Mouse (Mus musculus): ENCODE measurements around the gene Shoc2.
A peak's percentile ranks its signal among the peaks of the same experiment; 100 is the strongest.
"Not testable (repeated sequence)": the region's sequence is repeated elsewhere in the genome, so short reads cannot be mapped to it uniquely, and the experiment has no call there.

Shoc2 gene

DNA sequence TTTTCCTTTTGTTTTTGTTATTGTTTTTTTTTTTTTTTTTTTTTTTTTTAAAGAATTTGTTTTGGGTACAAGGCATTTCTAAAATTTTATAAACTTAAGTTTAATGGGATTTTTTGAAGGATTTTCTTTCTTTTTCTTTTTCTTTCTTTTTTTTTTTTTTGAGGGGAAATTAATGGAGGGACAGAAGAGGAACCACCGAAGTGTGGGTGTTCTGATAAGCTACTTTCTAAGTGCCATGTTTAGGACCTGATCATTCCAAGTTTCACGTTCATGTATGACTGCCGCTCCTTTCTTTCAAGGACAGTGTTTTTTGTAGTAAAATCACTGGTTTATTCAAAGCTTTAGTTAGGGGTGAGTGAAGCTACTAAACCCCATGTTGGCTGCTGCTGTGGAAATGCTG is 14.9 kb upstream of the Shoc2 start:
- DNase-seq (ENCODE audit: low read depth, low spot score): no peak

DNA sequence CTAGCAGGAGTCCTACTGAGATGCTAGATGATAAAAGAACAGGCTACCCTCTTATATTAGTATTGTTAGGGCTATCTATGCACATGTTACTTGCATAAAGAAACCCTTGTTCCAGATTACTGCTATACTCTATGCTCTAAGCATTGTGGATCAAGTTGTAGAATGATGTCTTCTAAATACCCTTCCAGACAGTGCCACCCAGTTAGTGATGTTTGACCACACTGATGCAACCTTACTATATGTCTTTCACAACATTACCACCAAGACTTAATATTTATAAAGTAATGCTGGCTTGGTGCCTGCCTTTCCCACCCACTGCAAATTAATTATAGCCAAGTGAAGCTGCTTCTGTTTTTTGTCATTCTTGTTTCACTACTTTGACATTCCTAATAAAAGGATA is 11.1 kb upstream of the Shoc2 start:
- no peak for DNase-seq (ENCODE audit: low read depth, low spot score)

DNA sequence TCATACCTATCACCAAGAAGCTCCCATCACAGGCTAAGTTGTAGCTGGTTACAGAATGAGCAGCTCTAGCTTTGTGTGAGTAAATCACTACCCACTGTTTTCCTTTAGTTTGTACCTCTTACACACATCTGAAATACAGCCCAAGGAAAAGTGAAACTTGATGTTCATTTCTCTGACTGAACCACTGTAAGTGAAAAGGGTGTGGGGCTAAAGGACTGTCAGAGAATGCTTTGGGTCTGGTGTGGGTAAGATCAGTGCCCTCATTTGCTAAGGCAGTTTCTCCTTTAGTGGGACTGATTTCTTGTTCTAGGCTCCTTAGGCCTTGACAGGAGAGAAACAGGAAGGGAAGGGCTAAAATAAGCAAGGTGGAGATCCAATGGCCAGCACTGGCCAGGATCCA is 10.1 kb upstream of the Shoc2 start:
- no peak for DNase-seq (ENCODE audit: low read depth, low spot score)

DNA sequence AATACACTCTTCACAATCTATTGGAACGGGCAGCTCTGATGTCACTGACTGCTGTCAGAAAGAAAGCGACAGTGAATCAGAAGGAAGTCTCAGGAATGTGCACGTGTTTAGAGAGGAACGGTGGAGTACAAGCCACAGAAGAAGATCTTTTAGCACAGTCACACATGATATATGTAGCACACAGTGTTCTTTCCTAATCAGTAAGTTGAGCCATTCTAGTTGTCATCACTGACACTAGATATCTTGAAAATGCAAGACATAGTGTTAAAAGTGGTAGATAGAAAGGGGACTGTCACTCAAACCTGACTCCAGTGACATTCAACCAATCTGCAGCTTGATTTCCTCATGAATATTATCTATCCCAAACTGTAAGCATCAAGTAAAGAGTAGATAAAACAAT is 4.6 kb upstream of the Shoc2 start:
- DNase-seq (ENCODE audit: low read depth, low spot score): no peak

DNA sequence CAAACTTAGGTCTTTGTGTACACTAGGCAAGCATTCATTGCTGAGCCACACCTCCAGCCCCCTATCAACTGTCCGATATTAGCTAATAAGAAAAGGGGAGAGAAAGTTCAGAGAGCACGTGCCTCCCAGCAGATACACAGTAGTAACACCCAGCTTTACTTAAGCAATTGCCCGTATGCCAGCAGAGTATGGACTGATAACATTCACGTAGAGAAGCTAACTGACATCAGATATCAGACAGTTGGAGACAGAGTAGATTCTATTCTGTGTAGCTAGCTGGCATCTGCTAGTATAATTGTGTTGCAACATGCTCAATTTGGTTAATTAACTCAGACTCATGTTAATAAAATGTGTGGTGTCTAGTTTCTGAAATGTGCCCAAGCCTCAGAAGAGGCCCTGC is 3.0 kb upstream of the Shoc2 start:
- no peak for DNase-seq (ENCODE audit: low read depth, low spot score)

DNA sequence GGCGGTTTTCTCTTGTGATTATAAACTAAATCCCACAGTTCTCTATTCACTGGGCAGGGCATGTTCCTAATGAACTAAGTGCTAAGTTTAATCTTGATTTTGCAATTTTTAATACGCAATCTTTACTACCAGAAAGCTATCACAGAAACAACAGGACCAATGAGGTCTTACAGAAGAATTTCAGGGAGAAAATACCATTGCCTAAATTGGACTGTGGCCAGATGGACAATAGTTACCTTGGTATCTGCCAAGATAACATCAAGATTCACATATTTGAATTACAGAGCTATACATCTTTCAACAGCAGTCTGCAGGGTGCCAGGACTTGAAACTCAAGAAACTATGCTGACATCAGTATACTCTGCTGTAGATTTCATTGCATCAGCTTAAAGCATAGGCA is 1.8 kb upstream of the Shoc2 start:
- no peak for DNase-seq (ENCODE audit: low read depth, low spot score)

DNA sequence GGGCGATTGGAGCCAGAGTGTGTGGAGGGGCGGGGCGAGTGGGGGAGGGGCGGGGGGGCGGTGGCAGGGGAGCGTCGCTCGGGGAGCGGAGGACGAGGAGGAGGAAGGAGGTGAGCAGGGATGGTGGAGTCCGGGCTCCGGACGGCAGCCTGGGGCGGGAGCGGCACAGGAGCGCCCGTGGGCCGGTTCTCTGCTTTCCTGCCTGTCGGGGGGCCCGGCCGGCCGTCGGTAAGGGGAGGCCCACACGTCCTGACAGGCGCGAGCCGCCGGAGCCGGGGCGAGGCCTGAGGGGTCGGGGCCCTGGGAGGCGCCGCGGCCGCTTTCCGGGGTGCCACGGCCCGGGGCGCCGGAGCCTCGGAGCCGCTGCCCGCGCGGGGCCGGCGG is 672 bp downstream of the Shoc2 start:
- DNase-seq (ENCODE audit: low read depth, low spot score): no peak

DNA sequence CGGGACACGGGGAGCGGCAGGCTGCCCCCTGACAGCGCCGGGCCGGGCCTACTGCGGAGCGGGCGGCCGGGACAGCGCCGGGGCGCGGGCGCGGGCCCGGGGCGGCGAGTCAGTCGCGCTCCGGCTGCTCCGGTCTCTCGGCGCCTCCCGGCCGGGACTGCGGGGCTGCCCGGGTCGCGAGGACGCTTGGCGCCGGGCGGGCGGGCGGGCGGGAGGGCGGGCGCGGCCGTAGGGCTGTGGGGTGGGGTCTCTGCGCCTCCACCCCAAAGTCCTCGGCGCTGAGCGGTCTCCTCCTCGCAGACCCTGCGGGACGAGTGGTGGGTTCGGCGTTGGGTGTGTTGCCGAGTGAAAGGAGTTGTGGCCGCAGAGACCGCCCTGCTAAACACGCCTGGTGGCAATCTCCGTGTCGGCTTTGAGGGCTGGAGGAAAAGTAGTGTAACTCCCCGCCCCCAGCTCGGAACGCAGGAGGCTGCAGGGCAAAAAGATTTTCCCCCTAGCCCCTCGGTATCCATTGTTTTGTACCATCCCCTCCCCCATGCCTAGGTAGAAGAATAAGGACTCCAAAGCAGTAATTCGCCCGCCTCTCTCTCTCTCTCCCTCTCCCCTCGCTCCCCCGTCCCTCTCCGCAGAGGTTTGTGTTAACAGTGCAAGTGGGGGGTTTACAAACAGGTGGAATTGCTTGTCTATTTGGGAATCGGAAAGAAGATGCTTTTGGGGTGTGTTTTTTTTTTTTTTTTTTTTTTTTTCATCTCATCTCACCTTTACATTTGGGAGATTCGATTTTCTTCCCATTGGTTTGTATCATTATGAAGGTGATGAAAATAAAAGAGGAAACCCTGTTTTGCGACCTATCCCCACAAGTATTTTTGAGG is 1.3 kb downstream of the Shoc2 start:
- DNase-seq (ENCODE audit: low read depth, low spot score): peak; percentile 91

DNA sequence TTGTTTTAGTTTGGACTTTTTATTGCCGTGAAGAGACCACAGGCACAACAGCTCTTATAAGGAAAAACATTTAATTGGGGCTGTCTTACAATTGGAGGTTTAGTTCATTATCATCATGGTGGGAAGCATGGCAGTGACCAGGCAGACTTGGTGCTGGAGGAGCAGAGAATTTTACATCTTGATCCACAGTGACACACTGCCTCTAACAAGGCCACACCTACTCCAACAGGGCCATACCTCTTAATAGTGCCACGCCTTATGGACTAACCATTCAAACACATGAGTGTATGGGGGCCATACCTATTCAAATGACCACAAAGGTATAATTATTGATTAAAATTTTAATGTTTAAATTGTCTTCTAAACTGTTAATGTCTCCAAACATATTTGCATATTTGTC is 13.4 kb downstream of the Shoc2 start:
- DNase-seq (ENCODE audit: low read depth, low spot score): no peak

DNA sequence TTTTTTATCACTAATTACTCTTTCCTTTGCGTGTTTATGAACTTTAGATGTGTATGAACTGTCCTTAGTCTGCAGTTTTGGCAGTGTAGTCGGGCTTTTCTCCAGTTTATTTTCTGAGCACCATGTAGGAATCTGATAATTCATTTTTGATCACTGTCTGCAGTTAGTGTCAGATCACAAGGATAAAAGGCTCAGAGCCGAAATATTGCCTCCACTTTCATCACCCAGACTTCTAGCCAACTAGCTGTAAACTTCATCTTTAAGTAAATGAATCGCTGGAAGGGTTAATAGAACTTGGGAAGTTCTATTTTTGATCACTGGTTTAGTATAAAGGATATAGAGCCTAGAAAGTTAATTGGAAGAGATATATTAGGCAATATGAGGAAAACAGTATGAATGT is 18.4 kb downstream of the Shoc2 start:
- DNase-seq (ENCODE audit: low read depth, low spot score): no peak

DNA sequence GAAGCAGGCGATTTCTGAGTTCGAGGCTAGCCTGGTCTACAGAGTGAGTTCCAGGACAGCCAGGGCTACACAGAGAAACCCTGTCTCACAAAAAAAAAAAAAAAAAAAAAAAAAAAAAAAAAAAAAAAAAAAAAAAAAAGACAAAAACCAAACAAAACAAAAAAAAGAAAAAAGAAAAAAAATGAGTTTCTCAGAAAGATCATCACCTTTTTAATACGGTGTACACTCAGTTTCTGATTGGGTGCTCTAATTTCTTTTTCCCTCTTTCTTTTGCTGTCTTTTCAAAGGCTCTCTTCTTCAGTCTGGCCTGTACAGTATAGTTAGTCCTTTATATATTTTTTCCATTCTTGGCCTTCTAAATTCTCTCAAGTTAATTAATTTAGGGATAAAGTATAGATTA is 20.2 kb downstream of the Shoc2 start:
- not testable (repeated sequence) for DNase-seq (ENCODE audit: low read depth, low spot score)

DNA sequence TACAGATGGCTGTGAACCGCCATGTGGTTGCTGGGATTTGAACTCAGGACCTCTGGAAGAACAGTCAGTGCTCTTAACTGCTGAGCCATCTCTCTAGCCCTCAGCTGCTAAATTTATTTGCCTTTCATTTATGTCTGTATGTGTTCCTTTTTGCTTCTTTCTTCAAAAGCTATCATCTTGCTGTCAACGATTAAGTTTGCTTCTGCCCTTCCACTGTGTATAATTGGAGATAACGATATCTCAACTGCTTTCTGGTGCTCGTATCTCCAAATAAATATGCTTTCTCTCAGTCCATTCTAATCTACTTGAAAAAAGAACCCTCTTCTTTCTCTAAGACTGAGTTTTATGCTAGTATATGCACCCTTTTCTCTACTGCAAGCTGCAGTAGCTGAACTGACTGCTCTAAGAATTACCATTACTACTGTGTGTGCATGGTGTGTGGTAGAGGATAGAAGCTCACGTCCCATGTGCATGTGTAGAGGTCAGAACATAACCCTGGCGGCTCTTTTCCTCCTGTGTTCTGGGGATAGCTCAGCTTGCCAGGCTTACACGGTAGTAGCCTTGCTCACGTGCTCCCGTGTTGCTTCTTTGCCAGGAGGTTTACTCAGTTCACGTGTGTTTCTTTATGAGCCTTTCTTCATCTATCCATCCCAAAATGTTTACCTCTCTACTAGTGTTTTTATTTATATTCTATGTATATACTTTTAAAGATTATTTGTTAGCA is 21.0 kb downstream of the Shoc2 start:
- DNase-seq (ENCODE audit: low read depth, low spot score): no peak

DNA sequence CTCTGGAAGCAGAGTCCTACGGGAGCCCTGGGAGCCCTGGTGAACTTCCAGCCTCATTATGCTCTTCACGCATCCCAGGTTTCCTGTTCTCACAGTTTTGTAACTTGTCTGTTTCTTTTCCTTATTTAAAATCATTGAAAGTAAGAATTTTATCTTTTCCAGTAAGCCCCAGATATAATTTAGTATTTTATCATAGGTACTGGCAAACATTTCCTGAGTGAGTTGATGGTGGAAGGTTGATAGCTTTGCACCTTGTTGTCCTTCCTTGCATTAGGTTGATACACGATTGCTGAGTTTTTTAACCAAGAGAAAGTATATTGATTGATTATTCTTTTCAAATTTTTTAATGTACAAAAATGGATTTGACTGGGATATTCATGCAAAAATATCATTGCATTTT is 25.1 kb downstream of the Shoc2 start:
- DNase-seq (ENCODE audit: low read depth, low spot score): no peak

DNA sequence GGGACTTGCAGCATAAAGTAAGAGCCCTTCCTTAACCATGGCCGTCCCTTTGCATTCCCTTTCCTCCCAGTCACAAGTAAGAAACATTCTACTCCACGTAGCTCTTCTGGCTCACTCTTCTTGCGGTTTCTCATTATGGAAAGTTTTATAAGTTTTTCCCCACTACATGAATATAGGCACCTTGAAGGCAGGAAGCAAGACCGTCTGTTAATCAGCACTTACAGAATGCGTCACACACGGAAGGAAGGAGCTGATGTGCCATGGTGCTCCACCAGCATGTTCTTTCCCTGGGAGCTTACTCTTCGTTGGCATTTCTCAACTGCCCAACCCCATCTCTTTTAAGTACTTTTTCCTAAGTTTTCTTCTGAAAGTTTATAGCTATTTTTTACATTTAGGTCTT is 27.8 kb downstream of the Shoc2 start:
- no peak for DNase-seq (ENCODE audit: low read depth, low spot score)

DNA sequence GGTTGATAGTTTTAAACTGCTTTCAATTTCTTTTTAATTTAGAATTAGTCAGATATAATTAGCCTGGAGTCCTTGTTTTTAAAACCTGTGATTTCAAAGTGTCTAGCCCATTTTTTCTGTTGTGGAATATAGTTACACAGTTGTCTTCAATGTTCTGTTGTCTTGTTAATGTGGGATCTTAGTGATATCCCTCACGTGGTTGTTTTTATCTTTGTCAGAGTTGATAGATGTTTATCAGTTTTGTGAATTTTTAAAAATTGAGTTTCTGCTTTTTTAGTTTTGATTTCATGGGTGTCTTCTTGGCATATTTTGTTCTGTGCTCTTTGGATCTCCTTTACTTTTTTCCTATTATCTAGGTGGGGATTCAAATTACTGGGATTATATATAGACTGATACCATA is 29.6 kb downstream of the Shoc2 start:
- DNase-seq (ENCODE audit: low read depth, low spot score): no peak

DNA sequence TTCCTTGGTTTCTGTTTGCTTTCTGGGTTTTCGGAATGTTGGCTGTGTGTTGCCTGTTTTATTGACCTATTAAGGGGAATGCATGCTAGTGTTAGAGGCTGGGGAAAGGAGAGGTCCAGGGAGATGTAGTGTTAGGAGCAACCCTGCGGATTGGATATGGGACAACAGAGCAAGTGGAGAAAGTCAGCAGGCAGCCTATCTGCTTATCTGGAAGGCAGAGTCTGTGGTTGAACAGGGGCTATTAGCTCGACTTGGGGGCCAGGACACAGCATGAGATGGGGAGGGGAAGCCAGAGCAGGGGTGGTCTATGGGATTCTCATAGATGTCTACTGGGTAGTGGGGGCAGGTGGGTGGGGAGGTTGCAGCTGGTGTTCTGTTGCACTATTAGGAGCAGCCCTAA is 37.9 kb downstream of the Shoc2 start:
- no peak for DNase-seq (ENCODE audit: low read depth, low spot score)

DNA sequence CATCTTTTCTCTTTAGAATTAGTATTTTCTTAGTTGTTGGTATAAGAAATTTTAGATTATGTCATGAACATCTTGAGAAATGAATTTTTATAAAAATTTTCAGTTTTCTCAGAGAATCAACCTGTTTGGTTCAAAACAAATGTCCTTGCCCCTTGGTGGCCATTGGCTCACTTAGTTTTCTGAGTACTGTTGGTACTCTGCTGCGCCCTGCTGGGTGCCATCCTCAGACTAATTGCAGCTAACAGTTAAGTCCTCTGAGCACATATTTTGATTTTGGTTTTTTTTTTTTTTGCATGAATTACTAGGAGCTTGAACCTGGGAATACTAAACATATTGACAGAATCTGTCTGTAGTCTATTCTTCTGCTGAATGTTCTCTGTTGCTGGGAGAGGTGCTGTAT is 39.2 kb downstream of the Shoc2 start:
- no peak for DNase-seq (ENCODE audit: low read depth, low spot score)

DNA sequence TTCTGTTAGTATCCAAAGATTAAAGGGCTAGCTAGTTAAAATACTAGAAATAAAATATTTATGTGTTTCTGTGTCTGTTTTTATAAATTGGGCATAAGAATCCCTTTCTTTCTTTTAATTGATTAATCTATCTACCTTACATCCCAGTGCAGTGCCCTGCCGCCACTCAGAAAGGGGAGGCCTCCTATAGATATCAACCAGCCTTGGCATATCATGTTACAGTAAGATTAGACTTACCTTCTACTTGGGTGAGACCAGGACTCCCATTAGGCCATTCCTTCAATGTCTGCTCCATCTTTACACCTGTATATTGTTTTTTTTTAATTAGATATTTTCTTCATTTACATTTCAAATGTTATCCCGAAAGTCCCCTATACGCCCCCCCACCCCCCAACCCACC is 40.5 kb downstream of the Shoc2 start:
- DNase-seq (ENCODE audit: low read depth, low spot score): no peak

DNA sequence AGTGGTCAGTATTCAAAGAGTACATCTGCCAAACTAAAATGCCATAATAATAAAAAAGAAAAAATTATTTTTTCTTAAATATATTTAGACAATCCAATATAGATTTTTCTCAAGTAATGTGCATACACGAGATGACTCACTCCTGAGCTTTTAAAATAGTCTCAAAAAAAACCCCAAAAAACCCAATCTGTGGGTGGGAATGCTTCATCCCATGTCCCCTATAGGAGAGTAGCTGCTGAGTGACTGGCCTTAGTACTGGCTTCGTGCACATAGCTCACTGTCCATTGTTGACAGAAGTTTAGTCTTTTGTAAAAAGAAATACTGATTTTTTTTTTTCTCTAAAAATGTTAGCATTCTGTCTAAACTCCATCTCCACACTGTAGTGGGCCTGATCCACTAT is 46.4 kb downstream of the Shoc2 start:
- no peak for DNase-seq (ENCODE audit: low read depth, low spot score)

DNA sequence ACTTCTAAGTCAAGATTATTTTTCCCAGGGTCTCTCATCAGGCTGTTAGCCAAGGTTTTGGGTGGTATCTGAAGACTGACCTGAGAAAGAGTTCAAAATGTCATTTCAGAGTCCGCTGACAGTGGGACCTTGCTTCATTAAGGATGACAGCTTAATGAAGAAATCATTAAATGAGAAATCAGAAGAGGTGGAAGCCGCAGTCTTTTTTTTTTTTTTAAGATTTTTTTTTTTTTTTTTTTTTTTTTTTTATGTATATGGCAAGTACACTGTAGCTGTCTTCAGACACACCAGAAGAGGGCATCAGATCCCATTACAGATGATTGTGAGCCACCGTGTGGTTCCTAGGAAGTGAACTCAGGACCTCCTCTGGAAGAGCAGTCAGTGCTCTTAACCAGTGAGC is 49.8 kb downstream of the Shoc2 start:
- DNase-seq (ENCODE audit: low read depth, low spot score): no peak

DNA sequence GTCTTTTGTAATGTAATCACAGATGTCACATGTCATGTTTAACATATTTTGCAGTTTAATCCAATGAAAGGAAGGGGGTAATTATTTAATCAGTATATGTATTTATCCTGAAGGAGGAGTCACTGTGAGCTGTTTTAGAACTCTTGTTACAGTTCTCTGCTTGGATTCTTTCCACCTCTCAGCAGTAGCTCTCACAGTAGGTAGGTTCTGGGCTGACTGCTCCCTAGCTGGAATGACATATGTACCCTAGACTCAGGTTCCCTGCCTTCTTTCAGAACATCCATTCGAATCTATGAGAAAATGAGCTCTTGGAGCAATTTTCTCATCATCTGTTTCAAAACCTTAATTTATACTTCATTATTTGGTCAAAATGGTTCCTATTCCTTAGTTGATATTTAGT is 50.2 kb downstream of the Shoc2 start:
- no peak for DNase-seq (ENCODE audit: low read depth, low spot score)

DNA sequence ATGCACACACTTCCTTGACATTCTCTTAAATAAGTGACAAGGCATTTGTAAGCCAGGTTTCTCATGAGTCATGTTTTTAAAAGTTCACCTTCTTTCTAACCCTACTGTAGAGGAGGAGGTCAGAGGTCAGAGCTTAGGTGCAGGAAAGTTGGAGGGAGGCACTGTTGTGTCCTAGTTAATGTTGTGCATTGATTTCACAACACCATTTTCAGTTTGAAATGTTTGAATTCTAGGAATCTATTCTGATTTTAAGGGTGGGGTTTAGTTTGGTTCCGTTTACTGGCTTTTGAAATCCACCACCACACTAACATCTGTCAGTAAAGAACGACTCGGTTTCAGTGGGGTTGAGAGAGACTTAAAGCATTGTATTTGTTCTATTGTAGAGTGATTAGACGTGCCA is 66.9 kb downstream of the Shoc2 start:
- no peak for DNase-seq (ENCODE audit: low read depth, low spot score)

DNA sequence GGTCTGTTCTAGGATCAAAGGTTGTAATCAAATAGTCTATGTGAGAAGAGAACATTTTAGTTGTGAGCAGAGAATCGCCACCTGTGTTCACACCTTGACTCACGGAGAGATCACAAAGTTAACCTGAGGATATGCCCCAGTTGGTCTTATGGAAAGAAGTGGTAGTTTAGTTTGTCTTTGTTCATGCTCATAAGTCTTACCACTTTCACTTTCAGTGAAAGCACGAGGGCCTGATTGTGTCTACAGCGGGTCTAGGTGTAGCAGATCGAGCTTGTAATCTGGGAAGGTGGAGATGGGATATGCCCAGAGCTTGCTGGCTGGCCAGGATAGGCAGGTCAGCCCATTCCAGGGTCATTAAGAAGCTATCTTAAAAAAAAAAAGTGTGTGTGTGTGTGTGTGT is 70.9 kb downstream of the Shoc2 start:
- no peak for DNase-seq (ENCODE audit: low read depth, low spot score)
